Mouse (Mus musculus): Measurements from ENCODE around the gene Pdia6.

Pdia6 gene

GRCm38 (mm10) chr12:17263881-17264280 is 2.5 kb upstream of the Pdia6 start:
- no peak for DNase-seq (ENCODE audit: low spot score)

GRCm38 (mm10) chr12:17264826-17265225 is 1.5 kb upstream of the Pdia6 start:
- DNase-seq (ENCODE audit: low spot score) = no peak

GRCm38 (mm10) chr12:17266673-17266990 is 287 bp downstream of the Pdia6 start:
- no peak for DNase-seq (ENCODE audit: low spot score)

GRCm38 (mm10) chr12:17267316-17267715 is 971 bp downstream of the Pdia6 start:
- peak; percentile 16 for DNase-seq (ENCODE audit: low spot score)

- peak; percentile 73 for DNase-seq (ENCODE audit: low spot score)
Measured at GRCm38 (mm10) chr12:17271272-17271671, 4.9 kb downstream of the Pdia6 start.

GRCm38 (mm10) chr12:17273841-17274240 is 7.5 kb downstream of the Pdia6 start:
- DNase-seq (ENCODE audit: low spot score) = no peak

- no peak for DNase-seq (ENCODE audit: low spot score)
Measured at GRCm38 (mm10) chr12:17288496-17288895, 22.2 kb downstream of the Pdia6 start.

GRCm38 (mm10) chr12:17289060-17289459 is 22.7 kb downstream of the Pdia6 start:
- no peak for DNase-seq (ENCODE audit: low spot score)

- no peak for DNase-seq (ENCODE audit: low spot score)
Measured at GRCm38 (mm10) chr12:17289913-17290312, 23.6 kb downstream of the Pdia6 start.

- DNase-seq (ENCODE audit: low spot score) = no peak
Measured at GRCm38 (mm10) chr12:17290569-17290968, 24.2 kb downstream of the Pdia6 start.

GRCm38 (mm10) chr12:17296899-17297298 is 30.6 kb downstream of the Pdia6 start:
- no peak for DNase-seq (ENCODE audit: low spot score)

- DNase-seq (ENCODE audit: low spot score) = no peak
Measured at GRCm38 (mm10) chr12:17299902-17300301, 33.6 kb downstream of the Pdia6 start.

- DNase-seq (ENCODE audit: low spot score) = no peak
Measured at GRCm38 (mm10) chr12:17305445-17305844, 39.1 kb downstream of the Pdia6 start.

- DNase-seq (ENCODE audit: low spot score) = no peak
Measured at GRCm38 (mm10) chr12:17308246-17308645, 41.9 kb downstream of the Pdia6 start.

- no peak for DNase-seq (ENCODE audit: low spot score)
Measured at GRCm38 (mm10) chr12:17310852-17311839, 44.8 kb downstream of the Pdia6 start.

GRCm38 (mm10) chr12:17316096-17316495 is 49.8 kb downstream of the Pdia6 start:
- no peak for DNase-seq (ENCODE audit: low spot score)

- DNase-seq (ENCODE audit: low spot score) = no peak
Measured at GRCm38 (mm10) chr12:17317970-17318369, 51.6 kb downstream of the Pdia6 start.

GRCm38 (mm10) chr12:17318453-17318852 is 52.1 kb downstream of the Pdia6 start:
- no peak for DNase-seq (ENCODE audit: low spot score)

GRCm38 (mm10) chr12:17324549-17325470 is 58.5 kb downstream of the Pdia6 start:
- DNase-seq (ENCODE audit: low spot score) = peak; percentile 43

GRCm38 (mm10) chr12:17329259-17329658 is 62.9 kb downstream of the Pdia6 start, which contains the start of gene Atp6v1c2:
TSS of gene Atp6v1c2 (minus strand) at chr12:17329359.
- DNase-seq (ENCODE audit: low spot score) = no peak

GRCm38 (mm10) chr12:17333459-17333858 is 67.1 kb downstream of the Pdia6 start:
- DNase-seq (ENCODE audit: low spot score) = no peak

Data from retina, embryonic 14.5 days (tissue).